Mouse (Mus musculus) mature B cell (primary cell): ENCODE results near the gene Aass.

Experiments used
- in situ Hi-C: fragments of 300-500 bp; cut with MboI; formaldehyde crosslinking; loops from 2 replicates; pipeline ENCODE4 v1.14.3; 2019

The Aass gene

GRCm38 (mm10) chr6:23048836-23049235, 84.0 kb downstream of the Aass start:
- in situ Hi-C loops: no loop called here

GRCm38 (mm10) chr6:23028251-23028650, 104.5 kb downstream of the Aass start:
- in situ Hi-C loops: no loop called here
